Mouse (Mus musculus): ENCODE data around the gene Slc25a39.

- TF ChIP-seq POLR2A (IDR thresholded peaks at IDR 0.05; ENCODE audit: extremely low read depth, insufficient read depth, low read length) (no peak), CTCF (IDR thresholded peaks at IDR 0.05; ENCODE audit: extremely low read depth, insufficient read depth, low read length) (no peak)
Observed at GRCm38 (mm10) chr11:102364570-102365371, 43.0 kb downstream of the Slc25a39 start.
